Mouse (Mus musculus) midbrain, embryonic 16.5 days (tissue): ENCODE measurements around the gene Hist1h1a. TPM values are rescaled to one million over a fixed set of nuclear protein-coding genes. Genes with fewer than 3 reads are reported as not detected.
"Not testable (repeated sequence)": the region's sequence is repeated elsewhere in the genome, so short reads cannot be mapped to it uniquely, and the experiment has no call there.

Source experiments
- ATAC-seq: fragments of 200-750 bp; cut with Nextera tagmentation; 2 replicates; pipeline ENCODE4 v1.8.0; 2017; ENCODE audit warnings: moderate TSS enrichment
- H3K27ac ChIP-seq: fragments of 300-500 bp; sonication (generic); 2 replicates; pipeline ENCODE4 v1.5.1; 2014; ENCODE audit warnings: mild to moderate bottlenecking, low read length, mixed read lengths
- H3K27me3 ChIP-seq: fragments of 300-500 bp; sonication (generic); 2 replicates; pipeline ENCODE4 v1.6.1; 2014; ENCODE audit warnings: low read depth, low read length, mixed read lengths; ENCODE audit not compliant: control insufficient read depth, insufficient read depth
- H3K36me3 ChIP-seq: fragments of 300-500 bp; sonication (generic); 2 replicates; pipeline ENCODE4 v1.6.1; 2014; ENCODE audit warnings: mild to moderate bottlenecking, low read length, moderate library complexity, mixed read lengths; ENCODE audit not compliant: control insufficient read depth, insufficient read depth
- H3K4me1 ChIP-seq: fragments of 300-500 bp; sonication (generic); 2 replicates; pipeline ENCODE4 v1.6.1; 2014; ENCODE audit warnings: mild to moderate bottlenecking, low read length, mixed read lengths; ENCODE audit not compliant: control insufficient read depth, insufficient read depth
- H3K4me2 ChIP-seq: fragments of 300-500 bp; sonication (generic); 2 replicates; pipeline ENCODE4 v1.6.1; 2014; ENCODE audit warnings: mild to moderate bottlenecking, low read length, mixed read lengths
- H3K4me3 ChIP-seq: fragments of 300-500 bp; sonication (generic); 2 replicates; pipeline ENCODE4 v1.5.1; 2014; ENCODE audit warnings: low read depth, mild to moderate bottlenecking, low read length, moderate library complexity, mixed read lengths
- H3K9ac ChIP-seq: fragments of 300-500 bp; sonication (generic); 2 replicates; pipeline ENCODE4 v1.6.1; 2014; ENCODE audit warnings: low read depth, low read length, mixed read lengths
- H3K9me3 ChIP-seq: fragments of 300-500 bp; sonication (generic); replicated peaks from 2 replicates; pipeline ENCODE4 v1.6.1; 2014; ENCODE audit warnings: mild to moderate bottlenecking, low read length, mixed read lengths; ENCODE audit not compliant: control insufficient read depth, poor library complexity, severe bottlenecking
- WGBS: fragments of 180-500 bp; shearing (Covaris S2); extraction: QIAGEN DNeasy Blood & Tissue Kit; methylation state at CpG from one replicate; pipeline ENCODE4 v1.1.7; 2014; 5-methylcytosine and 5-hydroxymethylcytosine counted together
- polyA plus RNA-seq: library from polyadenylated mRNA; unstranded; fragments of >200 nt; fragmentation: Nextera tagmentation; extraction: Ambion mirVana; gene quantifications from 2 replicates; pipeline ENCODE4 v1.2.1, GENCODE M21; 2015

Hist1h1a gene
- polyA plus RNA-seq, 1 experiment from 2014 or later, result not detected

GRCm38 (mm10) chr13:23756790-23757189 is 6.7 kb upstream of the Hist1h1a start, which contains the start of gene Hist1h4b:
Hist1h4b (plus strand) TSS chr13:23757013.
- WGBS, result 0% methylated on average over 17 of the region's 22 CpGs
- Histone ChIP-seq H3K27ac (peak within 1 kb of the TSS; percentile 77), H3K4me3 (peak within 1 kb of the TSS; percentile 43), H3K4me1 (peaks cover 18% of the 10 kb centered on the region), H3K36me3 (no peaks in the 10 kb centered on the region), H3K9ac (peak within 1 kb of the TSS; percentile 23), H3K9me3 (no peaks in the 10 kb centered on the region), H3K4me2 (peak within 1 kb of the TSS; percentile 71), H3K27me3 (no peaks in the 10 kb centered on the region)
- peak; percentile 77 for ATAC-seq

- Histone ChIP-seq H3K9ac (peak overlapping the region; percentile 23), H3K4me3 (peak overlapping the region; percentile 43), H3K36me3 (no peaks in the 10 kb centered on the region), H3K4me1 (peaks cover 17% of the 10 kb centered on the region), H3K4me2 (peak overlapping the region; percentile 71), H3K27me3 (no peaks in the 10 kb centered on the region), H3K27ac (peak overlapping the region; percentile 77), H3K9me3 (no peaks in the 10 kb centered on the region)
- ATAC-seq, result no peak; the same call in 1 of the 2 replicates
- WGBS, result under 1% methylated on average over 14 of the region's 23 CpGs
Measured at GRCm38 (mm10) chr13:23757211-23757773, 6.2 kb upstream of the Hist1h1a start.

DNA sequence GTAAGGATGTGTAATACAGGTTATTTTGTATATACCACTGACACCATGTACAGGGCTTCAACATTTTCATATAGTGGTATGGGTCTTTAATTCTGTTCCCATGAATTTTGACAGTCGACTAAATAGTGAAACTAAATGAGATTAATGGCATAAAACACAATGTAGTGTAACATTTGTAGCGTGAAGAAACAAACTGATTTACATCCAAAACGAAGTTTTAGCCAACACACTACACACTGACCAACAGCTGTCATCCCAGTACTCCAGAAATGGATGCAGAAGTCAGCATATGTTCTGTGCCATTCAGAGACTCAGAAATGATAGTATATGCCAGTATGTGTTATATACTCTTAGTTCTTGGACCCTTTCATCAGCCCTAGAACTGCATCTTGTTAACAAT is 5.5 kb upstream of the Hist1h1a start:
- no peak for ATAC-seq
- Histone ChIP-seq H3K4me2 (no peak overlapping the region), H3K27ac (no peak overlapping the region), H3K27me3 (no peaks in the 10 kb centered on the region), H3K4me3 (no peak overlapping the region), H3K4me1 (peaks cover 17% of the 10 kb centered on the region), H3K36me3 (no peaks in the 10 kb centered on the region), H3K9me3 (no peaks in the 10 kb centered on the region), H3K9ac (no peak overlapping the region)
- 48% methylated on average over 3 of the region's 3 CpGs for WGBS

DNA sequence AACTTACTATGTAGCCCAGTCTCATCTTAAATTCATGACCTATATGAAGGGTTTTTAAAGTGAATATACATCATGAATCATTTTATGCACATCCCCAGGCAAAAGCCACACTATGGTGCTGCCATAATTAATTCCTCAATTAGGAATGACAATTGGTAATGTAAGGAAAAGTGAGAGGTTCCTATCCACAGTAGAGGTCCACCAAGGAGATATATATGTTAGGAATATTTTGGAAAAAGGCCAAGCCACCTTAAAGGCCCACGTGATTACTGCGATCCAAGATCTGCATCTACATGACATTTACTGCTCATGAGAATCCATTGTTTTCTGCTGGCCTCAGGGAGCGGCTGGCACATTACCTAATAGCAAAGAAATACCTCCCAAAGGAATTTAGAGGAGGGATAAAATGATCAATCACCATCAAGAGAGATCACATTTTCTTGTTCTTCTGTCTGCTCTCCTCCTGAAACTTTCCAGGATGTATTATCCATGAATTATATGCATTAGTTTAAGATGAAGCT is 4.2 kb upstream of the Hist1h1a start:
- no peaks in the 10 kb centered on the region for H3K27me3 ChIP-seq
- H3K9me3 ChIP-seq, result no peaks in the 10 kb centered on the region
- no peak overlapping the region for H3K4me2 ChIP-seq
- WGBS, result 81% methylated on average over 3 of the region's 3 CpGs
- no peaks in the 10 kb centered on the region for H3K36me3 ChIP-seq
- H3K9ac ChIP-seq, result no peak overlapping the region
- no peak for ATAC-seq
- H3K4me3 ChIP-seq, result no peak overlapping the region
- H3K27ac ChIP-seq, result no peak overlapping the region
- H3K4me1 ChIP-seq, result peaks cover 26% of the 10 kb centered on the region

- no peaks in the 10 kb centered on the region for H3K36me3 ChIP-seq
- H3K4me2 ChIP-seq, result peak overlapping the region; percentile 82
- WGBS, result 71% methylated on average over 1 of the region's 1 CpGs
- H3K9me3 ChIP-seq, result no peaks in the 10 kb centered on the region
- no peak overlapping the region for H3K9ac ChIP-seq
- no peak for ATAC-seq
- peak overlapping the region; percentile 82; the same call in 1 of the 2 replicates for H3K27ac ChIP-seq
- H3K4me3 ChIP-seq, result peak overlapping the region; percentile 44; the same call in 1 of the 2 replicates
- H3K4me1 ChIP-seq, result peaks cover 30% of the 10 kb centered on the region
- no peaks in the 10 kb centered on the region for H3K27me3 ChIP-seq
Measured at GRCm38 (mm10) chr13:23759916-23760239, 3.6 kb upstream of the Hist1h1a start.

DNA sequence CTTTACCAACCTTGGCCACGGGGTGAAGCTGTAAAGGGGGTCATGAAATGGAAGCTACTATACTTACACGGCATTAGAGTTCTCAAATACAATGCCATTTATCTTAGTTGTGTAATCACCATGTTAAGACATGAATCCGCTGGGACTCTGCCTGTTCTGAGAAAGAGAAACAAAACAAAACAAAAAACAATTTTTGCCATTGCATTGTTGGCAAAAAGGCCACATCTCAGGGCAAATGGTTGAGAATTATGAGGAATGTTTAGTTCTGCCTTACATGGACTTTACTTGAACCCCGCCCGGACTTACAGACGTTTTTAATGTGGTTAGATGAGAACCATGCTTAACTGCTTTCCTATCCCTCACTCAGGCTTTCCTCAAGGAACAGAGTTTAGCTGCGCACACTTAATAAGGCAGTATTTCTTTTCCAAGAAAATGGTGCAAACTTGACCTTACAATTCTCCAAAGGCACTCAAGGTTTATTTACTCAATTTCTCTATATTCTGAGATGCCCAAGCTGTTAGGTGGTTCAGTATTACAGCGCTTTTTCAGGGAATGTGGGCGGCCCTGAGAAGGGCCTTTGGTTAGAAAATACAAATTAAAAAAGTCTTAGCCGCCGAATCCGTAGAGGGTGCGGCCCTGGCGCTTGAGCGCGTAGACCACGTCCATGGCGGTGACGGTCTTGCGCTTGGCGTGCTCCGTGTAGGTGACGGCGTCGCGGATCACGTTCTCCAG is 3.1 kb upstream of the Hist1h1a start:
- H3K9me3 ChIP-seq, result no peaks in the 10 kb centered on the region
- H3K36me3 ChIP-seq, result no peaks in the 10 kb centered on the region
- peak; percentile 40 for ATAC-seq
- 2% methylated on average over 18 of the region's 27 CpGs for WGBS
- H3K9ac ChIP-seq, result peak overlapping the region; percentile 57
- peak overlapping the region; percentile 82 for H3K27ac ChIP-seq
- H3K4me2 ChIP-seq, result peak overlapping the region; percentile 82
- H3K4me1 ChIP-seq, result peaks cover 30% of the 10 kb centered on the region
- H3K4me3 ChIP-seq, result peak overlapping the region; percentile 44
- H3K27me3 ChIP-seq, result no peaks in the 10 kb centered on the region

DNA sequence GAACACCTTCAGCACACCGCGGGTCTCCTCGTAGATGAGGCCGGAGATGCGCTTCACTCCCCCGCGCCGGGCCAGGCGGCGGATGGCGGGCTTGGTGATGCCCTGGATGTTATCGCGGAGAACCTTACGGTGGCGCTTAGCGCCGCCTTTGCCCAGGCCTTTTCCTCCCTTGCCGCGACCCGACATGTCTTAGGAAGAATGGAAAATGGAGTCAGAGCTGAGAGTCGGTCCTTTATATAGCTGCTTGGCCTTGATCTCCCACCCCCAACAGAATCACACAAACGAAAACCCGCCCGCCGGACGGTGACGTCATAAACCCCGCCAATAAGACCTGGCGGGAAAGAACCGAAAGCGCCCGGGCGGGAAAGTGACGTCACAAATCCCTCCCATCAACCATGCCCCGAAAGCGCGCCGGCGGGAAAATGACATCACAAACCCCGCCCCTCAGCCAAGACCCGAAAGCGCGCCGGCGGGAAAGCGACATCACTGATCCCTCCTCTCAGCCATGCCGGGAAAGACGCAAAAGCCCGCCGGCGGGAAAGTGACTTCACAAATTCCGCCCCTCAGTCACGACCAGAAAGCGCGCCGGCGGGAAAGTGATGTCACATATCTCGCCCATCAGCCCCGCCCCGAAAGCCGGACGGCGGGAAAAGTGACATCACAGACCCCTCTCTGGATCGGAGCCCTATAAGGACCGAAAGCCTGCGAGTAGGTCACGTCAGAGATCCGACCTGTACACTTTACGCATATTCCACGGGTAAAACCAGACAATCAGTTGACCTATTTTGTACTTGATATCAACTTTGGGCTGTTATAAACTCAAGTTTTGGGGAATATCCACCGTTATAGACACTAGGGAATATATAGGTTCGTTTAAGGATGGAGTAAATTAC is 2.2 kb upstream of the Hist1h1a start, which contains the start of gene Hist1h4a:
TSS of gene Hist1h4a (minus strand) at position 259 of the 893 bp plus-strand sequence.
- Histone ChIP-seq H3K27ac (peak within 1 kb of the TSS; percentile 82), H3K4me3 (peak within 1 kb of the TSS; percentile 44), H3K9ac (peak within 1 kb of the TSS; percentile 57), H3K36me3 (no peaks in the 10 kb centered on the region), H3K9me3 (no peaks in the 10 kb centered on the region), H3K4me2 (peak within 1 kb of the TSS; percentile 82), H3K4me1 (peaks cover 30% of the 10 kb centered on the region), H3K27me3 (no peaks in the 10 kb centered on the region)
- WGBS, result under 1% methylated on average over 61 of the region's 72 CpGs
- peak; percentile 83 for ATAC-seq

DNA sequence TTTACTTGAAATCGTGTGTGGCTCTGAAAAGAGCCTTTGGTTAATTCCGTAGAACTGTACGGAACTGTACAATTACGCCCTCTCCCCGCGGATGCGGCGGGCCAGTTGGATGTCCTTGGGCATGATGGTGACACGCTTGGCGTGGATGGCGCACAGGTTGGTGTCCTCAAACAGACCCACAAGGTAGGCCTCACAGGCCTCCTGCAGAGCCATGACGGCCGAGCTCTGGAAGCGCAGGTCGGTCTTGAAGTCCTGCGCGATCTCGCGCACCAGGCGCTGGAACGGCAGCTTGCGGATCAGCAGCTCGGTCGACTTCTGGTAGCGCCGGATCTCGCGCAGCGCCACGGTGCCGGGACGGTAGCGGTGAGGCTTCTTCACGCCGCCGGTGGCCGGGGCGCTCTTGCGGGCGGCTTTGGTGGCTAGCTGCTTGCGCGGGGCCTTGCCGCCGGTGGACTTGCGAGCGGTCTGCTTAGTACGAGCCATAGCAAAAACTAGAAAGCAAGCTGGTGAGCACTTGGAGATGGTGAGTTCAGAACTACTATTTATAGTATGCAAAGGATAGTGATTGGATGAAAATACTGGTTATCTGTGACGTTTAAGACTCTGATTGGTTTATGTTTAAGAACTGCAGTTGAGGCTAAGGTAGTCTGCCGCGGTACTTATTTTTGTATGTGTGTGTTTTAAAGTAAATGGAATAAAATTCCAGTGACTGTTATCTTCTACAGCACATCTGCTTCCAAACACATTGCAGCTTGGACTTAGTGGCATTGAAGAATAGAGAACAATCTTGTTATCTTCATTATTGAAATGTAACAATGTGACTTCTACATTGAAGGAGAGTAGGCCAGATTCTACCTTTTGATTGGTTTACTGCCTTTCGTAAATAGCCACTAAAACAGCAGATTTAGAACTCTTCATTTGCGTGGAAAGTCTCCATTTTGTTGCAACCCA is 1.3 kb upstream of the Hist1h1a start, which contains the start of gene Hist1h3a:
TSS of gene Hist1h3a (minus strand) at position 516 of the 951 bp plus-strand sequence.
- H3K9ac ChIP-seq, result peak within 1 kb of the TSS; percentile 38; the same call in 1 of the 2 replicates
- peak; percentile 67 for ATAC-seq
- WGBS, result under 1% methylated on average over 27 of the region's 52 CpGs
- H3K4me3 ChIP-seq, result peak within 1 kb of the TSS; percentile 49
- H3K27ac ChIP-seq, result peak within 1 kb of the TSS; percentile 82
- H3K36me3 ChIP-seq, H3K9me3 ChIP-seq, H3K27me3 ChIP-seq: not testable (repeated sequence)
- H3K4me1 ChIP-seq, result peaks cover 30% of the 10 kb centered on the region
- peak within 1 kb of the TSS; percentile 82 for H3K4me2 ChIP-seq
